Mouse (Mus musculus): ENCODE results near the gene Gm10310. TPM values are rescaled to one million over a fixed set of nuclear protein-coding genes. Genes with fewer than 3 reads are reported as not detected.
"Not testable (repeated sequence)": the region's sequence is repeated elsewhere in the genome, so short reads cannot be mapped to it uniquely, and the experiment has no call there.

The Gm10310 gene
- total and polyA plus RNA-seq, 3 experiments = not detected

DNA sequence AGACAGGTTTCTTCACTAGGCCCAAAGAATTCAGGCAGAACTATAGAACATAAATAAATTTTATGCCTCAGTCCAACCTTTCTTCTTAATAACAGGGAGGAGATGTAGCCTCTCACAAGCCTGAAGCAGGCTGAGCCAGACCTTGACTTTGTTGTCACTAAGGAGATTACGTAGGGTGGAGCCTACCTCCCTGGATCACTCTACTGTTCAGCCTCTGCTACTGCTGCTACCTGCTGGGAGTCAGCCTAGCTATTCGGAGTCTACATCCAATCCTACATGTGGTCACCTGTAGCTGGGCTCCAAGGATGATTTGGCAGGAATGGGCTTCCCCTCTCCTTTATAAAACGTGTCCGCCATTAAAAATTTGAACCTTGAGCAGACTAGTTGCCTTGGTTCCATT, 20.5 kb upstream of the Gm10310 start:
- H3K9ac ChIP-seq (ENCODE audit: control insufficient read depth, low read depth, low read length, poor library complexity, severe bottlenecking); H3K4me1 ChIP-seq (ENCODE audit: control insufficient read depth in 1 of 2, insufficient read depth in 2 of 2, low read length in 2 of 2); H3K27me3 ChIP-seq (ENCODE audit: control insufficient read depth in 1 of 2, insufficient read depth in 2 of 2, low read length in 2 of 2); DNase-seq (ENCODE audit: low read depth, low spot score); H3K9me3 ChIP-seq (replicated peaks; ENCODE audit: insufficient read depth, low read length); H3K36me3 ChIP-seq (ENCODE audit: control insufficient read depth in 1 of 2, insufficient read depth in 2 of 2, low read length in 2 of 2); H3K79me2 ChIP-seq (ENCODE audit: control insufficient read depth, insufficient read depth, low read length, poor library complexity); H3K4me3 ChIP-seq (ENCODE audit: control insufficient read depth in 1 of 2, insufficient read depth in 1 of 2, low read depth in 2 of 2, low read length in 2 of 2); H3K27ac ChIP-seq (ENCODE audit: control insufficient read depth, low read depth, low read length): not testable (repeated sequence)

DNA sequence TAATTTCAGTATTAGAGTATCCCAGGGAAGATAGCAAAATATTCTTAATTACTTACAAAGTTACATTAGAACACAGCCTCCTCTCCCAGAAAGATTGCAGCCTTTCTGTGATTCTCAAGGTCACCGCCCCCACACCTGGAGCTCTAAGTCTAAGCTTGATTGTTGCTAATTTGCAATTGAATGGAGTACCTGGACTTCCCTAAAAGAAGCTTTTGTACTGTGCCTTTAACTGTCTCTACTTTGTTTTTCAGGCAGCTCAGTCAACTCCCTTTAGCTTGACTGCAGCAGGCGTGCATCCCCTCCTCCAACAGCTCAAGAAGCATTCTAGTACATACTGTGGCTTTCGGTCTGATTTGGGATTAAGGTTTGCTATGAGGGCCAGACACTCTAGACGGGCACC, 19.2 kb upstream of the Gm10310 start:
- DNase-seq (ENCODE audit: low read depth, low spot score) = not testable (repeated sequence)

DNA sequence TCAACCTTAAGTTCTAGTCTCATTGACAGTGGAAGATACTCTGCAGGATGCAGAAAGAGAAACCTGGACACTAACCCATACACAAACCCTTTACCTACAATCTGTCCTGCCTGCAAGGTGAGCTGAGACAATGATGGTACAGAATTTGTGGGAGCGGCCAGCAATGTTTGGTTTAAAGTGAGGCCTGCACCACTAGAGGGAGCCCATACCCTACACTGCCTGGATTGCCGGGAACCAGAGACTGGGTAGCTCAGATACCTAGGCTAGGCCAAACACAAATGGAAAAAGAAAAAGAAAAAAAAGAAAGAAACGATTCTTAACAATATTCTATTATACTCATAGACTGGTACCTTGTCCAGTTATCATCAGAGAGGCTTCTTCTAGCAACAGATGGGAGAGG, 3.0 kb downstream of the Gm10310 start:
- H3K27ac ChIP-seq (ENCODE audit: control insufficient read depth, low read depth, low read length); H3K36me3 ChIP-seq (ENCODE audit: control insufficient read depth in 1 of 2, insufficient read depth in 2 of 2, low read length in 2 of 2); H3K79me2 ChIP-seq (ENCODE audit: control insufficient read depth, insufficient read depth, low read length, poor library complexity); H3K9ac ChIP-seq (ENCODE audit: control insufficient read depth, low read depth, low read length, poor library complexity, severe bottlenecking); H3K9me3 ChIP-seq (replicated peaks; ENCODE audit: insufficient read depth, low read length); H3K4me3 ChIP-seq (ENCODE audit: control insufficient read depth in 1 of 2, insufficient read depth in 1 of 2, low read depth in 2 of 2, low read length in 2 of 2); H3K4me1 ChIP-seq (ENCODE audit: control insufficient read depth in 1 of 2, insufficient read depth in 2 of 2, low read length in 2 of 2); H3K27me3 ChIP-seq (ENCODE audit: control insufficient read depth in 1 of 2, insufficient read depth in 2 of 2, low read length in 2 of 2); DNase-seq (ENCODE audit: low read depth, low spot score): not testable (repeated sequence)

More for the DNA sequence above, 19.2 kb upstream of the Gm10310 start:
- not testable (repeated sequence) for H3K9me3 ChIP-seq (replicated peaks; ENCODE audit: insufficient read depth, low read length); H3K79me2 ChIP-seq (ENCODE audit: control insufficient read depth, insufficient read depth, low read length, poor library complexity); H3K4me1 ChIP-seq (ENCODE audit: control insufficient read depth in 1 of 2, insufficient read depth in 2 of 2, low read length in 2 of 2); H3K27ac ChIP-seq (ENCODE audit: control insufficient read depth, low read depth, low read length); H3K9ac ChIP-seq (ENCODE audit: control insufficient read depth, low read depth, low read length, poor library complexity, severe bottlenecking); H3K27me3 ChIP-seq (ENCODE audit: control insufficient read depth in 1 of 2, insufficient read depth in 2 of 2, low read length in 2 of 2); H3K4me3 ChIP-seq (ENCODE audit: control insufficient read depth in 1 of 2, insufficient read depth in 1 of 2, low read depth in 2 of 2, low read length in 2 of 2); H3K36me3 ChIP-seq (ENCODE audit: control insufficient read depth in 1 of 2, insufficient read depth in 2 of 2, low read length in 2 of 2)

- not testable (repeated sequence) for H3K4me3 ChIP-seq (ENCODE audit: control insufficient read depth in 1 of 2, insufficient read depth in 1 of 2, low read depth in 2 of 2, low read length in 2 of 2); H3K4me1 ChIP-seq (ENCODE audit: control insufficient read depth in 1 of 2, insufficient read depth in 2 of 2, low read length in 2 of 2); H3K9ac ChIP-seq (ENCODE audit: control insufficient read depth, low read depth, low read length, poor library complexity, severe bottlenecking); H3K27me3 ChIP-seq (ENCODE audit: control insufficient read depth in 1 of 2, insufficient read depth in 2 of 2, low read length in 2 of 2); H3K79me2 ChIP-seq (ENCODE audit: control insufficient read depth, insufficient read depth, low read length, poor library complexity); H3K9me3 ChIP-seq (replicated peaks; ENCODE audit: insufficient read depth, low read length); H3K36me3 ChIP-seq (ENCODE audit: control insufficient read depth in 1 of 2, insufficient read depth in 2 of 2, low read length in 2 of 2); H3K27ac ChIP-seq (ENCODE audit: control insufficient read depth, low read depth, low read length); DNase-seq (ENCODE audit: low read depth, low spot score)
Measured at GRCm38 (mm10) chr10:129976040-129976439, 8.8 kb downstream of the Gm10310 start, which contains the start of gene Olfr247. Gene Olfr247, minus strand, starts transcription at chr10:129976140.

DNA sequence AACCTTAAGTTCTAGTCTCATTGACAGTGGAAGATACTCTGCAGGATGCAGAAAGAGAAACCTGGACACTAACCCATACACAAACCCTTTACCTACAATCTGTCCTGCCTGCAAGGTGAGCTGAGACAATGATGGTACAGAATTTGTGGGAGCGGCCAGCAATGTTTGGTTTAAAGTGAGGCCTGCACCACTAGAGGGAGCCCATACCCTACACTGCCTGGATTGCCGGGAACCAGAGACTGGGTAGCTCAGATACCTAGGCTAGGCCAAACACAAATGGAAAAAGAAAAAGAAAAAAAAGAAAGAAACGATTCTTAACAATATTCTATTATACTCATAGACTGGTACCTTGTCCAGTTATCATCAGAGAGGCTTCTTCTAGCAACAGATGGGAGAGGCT, 11.9 kb downstream of the Gm10310 start:
- not testable (repeated sequence) for H3K4me3 ChIP-seq (ENCODE audit: control insufficient read depth in 1 of 2, insufficient read depth in 1 of 2, low read depth in 2 of 2, low read length in 2 of 2)

GRCm38 (mm10) chr10:129967166-129967565, 17.7 kb downstream of the Gm10310 start, which contains the start of gene Olfr819:
Gene Olfr819, minus strand, starts transcription at chr10:129967266.
- H3K27ac ChIP-seq (ENCODE audit: control insufficient read depth, low read depth, low read length); H3K27me3 ChIP-seq (ENCODE audit: control insufficient read depth in 1 of 2, insufficient read depth in 2 of 2, low read length in 2 of 2); H3K9ac ChIP-seq (ENCODE audit: control insufficient read depth, low read depth, low read length, poor library complexity, severe bottlenecking); H3K9me3 ChIP-seq (replicated peaks; ENCODE audit: insufficient read depth, low read length); H3K4me1 ChIP-seq (ENCODE audit: control insufficient read depth in 1 of 2, insufficient read depth in 2 of 2, low read length in 2 of 2); H3K36me3 ChIP-seq (ENCODE audit: control insufficient read depth in 1 of 2, insufficient read depth in 2 of 2, low read length in 2 of 2); DNase-seq (ENCODE audit: low read depth, low spot score); H3K4me3 ChIP-seq (ENCODE audit: control insufficient read depth in 1 of 2, insufficient read depth in 1 of 2, low read depth in 2 of 2, low read length in 2 of 2); H3K79me2 ChIP-seq (ENCODE audit: control insufficient read depth, insufficient read depth, low read length, poor library complexity): not testable (repeated sequence)

More for the DNA sequence above, 11.9 kb downstream of the Gm10310 start:
- not testable (repeated sequence) for H3K36me3 ChIP-seq (ENCODE audit: control insufficient read depth in 1 of 2, insufficient read depth in 2 of 2, low read length in 2 of 2); H3K27ac ChIP-seq (ENCODE audit: control insufficient read depth, low read depth, low read length); H3K9me3 ChIP-seq (replicated peaks; ENCODE audit: insufficient read depth, low read length); H3K9ac ChIP-seq (ENCODE audit: control insufficient read depth, low read depth, low read length, poor library complexity, severe bottlenecking); H3K4me1 ChIP-seq (ENCODE audit: control insufficient read depth in 1 of 2, insufficient read depth in 2 of 2, low read length in 2 of 2); DNase-seq (ENCODE audit: low read depth, low spot score); H3K79me2 ChIP-seq (ENCODE audit: control insufficient read depth, insufficient read depth, low read length, poor library complexity); H3K27me3 ChIP-seq (ENCODE audit: control insufficient read depth in 1 of 2, insufficient read depth in 2 of 2, low read length in 2 of 2)

- DNase-seq (ENCODE audit: low read depth, low spot score); H3K79me2 ChIP-seq (ENCODE audit: control insufficient read depth, insufficient read depth, low read length, poor library complexity); H3K4me1 ChIP-seq (ENCODE audit: control insufficient read depth in 1 of 2, insufficient read depth in 2 of 2, low read length in 2 of 2); H3K9ac ChIP-seq (ENCODE audit: control insufficient read depth, low read depth, low read length, poor library complexity, severe bottlenecking); H3K9me3 ChIP-seq (replicated peaks; ENCODE audit: insufficient read depth, low read length); H3K27me3 ChIP-seq (ENCODE audit: control insufficient read depth in 1 of 2, insufficient read depth in 2 of 2, low read length in 2 of 2); H3K4me3 ChIP-seq (ENCODE audit: control insufficient read depth in 1 of 2, insufficient read depth in 1 of 2, low read depth in 2 of 2, low read length in 2 of 2); H3K27ac ChIP-seq (ENCODE audit: control insufficient read depth, low read depth, low read length); H3K36me3 ChIP-seq (ENCODE audit: control insufficient read depth in 1 of 2, insufficient read depth in 2 of 2, low read length in 2 of 2): not testable (repeated sequence)
Measured at GRCm38 (mm10) chr10:129966232-129966631, 18.6 kb downstream of the Gm10310 start.

Data from MEL (cell line).